Mouse (Mus musculus) adrenal gland, adult 8-10 months (tissue): ENCODE measurements around the gene 4931414P19Rik. TPM values are rescaled to one million over a fixed set of nuclear protein-coding genes. Genes with fewer than 3 reads are reported as not detected.

Source experiments
- DNase-seq: peaks from one replicate; pipeline ENCODE4 v3.0.0; 2022
- microRNA-seq, 2 experiments: library from miRNA; unstranded; fragments of <30 nt; microRNA quantifications; one replicate each; pipeline ENCODE4 v1.2.0; 2022
- total RNA-seq, 4 experiments: library from RNA; stranded (reverse); gene quantifications; 2 replicates each; pipeline ENCODE4 v1.2.4; 2022

The 4931414P19Rik gene
- total RNA-seq, 4 experiments from 2014 or later = 3.6 to 6.2 (median 5.0) TPM

DNA sequence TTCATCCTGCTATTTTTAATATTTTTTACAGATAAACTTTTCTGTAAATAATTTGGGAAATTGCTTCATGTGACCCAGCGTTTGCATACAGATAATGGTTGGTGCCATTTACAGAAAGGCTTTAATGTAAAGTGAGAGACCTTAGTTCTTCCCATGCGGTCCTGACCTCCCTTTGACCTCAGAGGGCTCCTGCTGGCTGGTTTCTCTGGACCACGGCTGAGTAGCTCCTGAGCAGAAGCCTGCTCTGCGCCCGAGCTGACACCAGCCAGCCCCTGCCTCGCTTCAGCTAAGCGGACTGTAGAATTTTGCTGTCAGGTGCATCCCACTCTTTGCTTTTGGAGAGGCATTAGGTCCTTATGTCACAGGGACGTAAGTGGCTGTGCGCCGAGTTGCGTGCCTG, 65.0 kb downstream of the 4931414P19Rik start:
- DNase-seq = no peak

DNA sequence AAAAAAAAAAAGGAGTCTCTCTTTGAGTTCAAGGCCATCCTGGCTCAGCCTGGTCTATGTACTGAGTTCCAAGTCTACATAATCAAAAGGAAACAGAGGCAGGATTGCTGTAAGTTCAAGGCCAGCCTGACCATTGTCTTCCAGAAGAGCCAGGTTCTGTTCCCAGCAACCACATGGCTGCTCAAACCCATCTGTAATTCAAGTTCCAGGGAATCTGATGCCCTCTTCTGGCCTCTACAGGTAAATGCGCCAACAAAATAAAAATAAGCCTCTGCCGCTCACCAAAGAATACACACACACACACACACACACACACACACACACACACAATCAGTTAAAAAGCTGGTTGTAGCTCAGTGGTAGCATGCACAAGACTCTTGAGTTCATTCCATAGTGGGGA, 67.2 kb downstream of the 4931414P19Rik start:
- no peak for DNase-seq

Small RNA genes lying within 50 kb of the gene (microRNA-seq; reads per million reads assigned to microRNA genes)
- gene Mir686 (0 to 0.17 reads per million in 2 experiments), gene Mir6948 (0 to 1.0 reads per million in 2 experiments)

Other genes with a start within 250 kb of the 4931414P19Rik start
- gene Oxa1l, start 245.2 kb downstream of the 4931414P19Rik start, total RNA-seq = 100 to 1,000 TPM in 1 of 4 experiments, 10 to 100 TPM in 3; 88.8 to 106 (median 90.6) TPM
- 1 to 10 TPM; 4.6 to 8.5 (median 6.4) TPM for gene Slc7a7, start 188.2 kb downstream of the 4931414P19Rik start, total RNA-seq
- 100 to 1,000 TPM; 179 to 219 (median 209) TPM for gene Mrpl52, start 179.1 kb downstream of the 4931414P19Rik start, total RNA-seq
- gene Mmp14, start 174.4 kb downstream of the 4931414P19Rik start, total RNA-seq = 10 to 100 TPM; 34.8 to 49.0 (median 44.5) TPM
- gene Lrp10, start 141.9 kb downstream of the 4931414P19Rik start, total RNA-seq = 100 to 1,000 TPM; 119 to 147 (median 137) TPM
- 1 to 10 TPM in 1 of 4 experiments, under 1 TPM in 3; 0.25 to 1.9 (median 0.45) TPM for gene Rem2, start 129.9 kb downstream of the 4931414P19Rik start, total RNA-seq
- gene Prmt5, start 88.5 kb downstream of the 4931414P19Rik start, total RNA-seq = 10 to 100 TPM; 48.4 to 53.6 (median 50.9) TPM
- gene Haus4, start 51.4 kb downstream of the 4931414P19Rik start, total RNA-seq = 10 to 100 TPM; 24.1 to 34.1 (median 29.4) TPM
- 10 to 100 TPM; 23.7 to 41.6 (median 32.6) TPM for gene Ajuba, start 28.4 kb downstream of the 4931414P19Rik start, total RNA-seq
- gene Psmb5, start 12.0 kb upstream of the 4931414P19Rik start, total RNA-seq = 100 to 1,000 TPM; 254 to 479 (median 341) TPM
- gene Psmb11, start 15.4 kb upstream of the 4931414P19Rik start, total RNA-seq = not detected
- gene Gm17606, start 35.0 kb upstream of the 4931414P19Rik start, total RNA-seq = not detected
- gene Cdh24, start 35.4 kb upstream of the 4931414P19Rik start, total RNA-seq = 1 to 10 TPM in 2 of 4 experiments, under 1 TPM in 2; 0.46 to 2.0 (median 1.3) TPM
- gene 1700123O20Rik, start 80.2 kb upstream of the 4931414P19Rik start, total RNA-seq = 10 to 100 TPM; 34.2 to 43.9 (median 39.6) TPM
- gene Acin1, start 80.9 kb upstream of the 4931414P19Rik start, total RNA-seq = 100 to 1,000 TPM; 140 to 305 (median 208) TPM
- gene Gm29776, start 92.8 kb upstream of the 4931414P19Rik start, total RNA-seq = under 1 TPM in 2 of 4 experiments, not detected in 2; 0.19 to 0.59 TPM
- not detected for gene Cebpe, start 106.2 kb upstream of the 4931414P19Rik start, total RNA-seq
- 10 to 100 TPM; 26.6 to 51.8 (median 40.3) TPM for gene Slc7a8, start 176.0 kb upstream of the 4931414P19Rik start, total RNA-seq
- gene Rnf212b, start 208.1 kb upstream of the 4931414P19Rik start, total RNA-seq = 1 to 10 TPM in 2 of 4 experiments, under 1 TPM in 2; 0.77 to 1.7 (median 1.2) TPM